Mouse (Mus musculus): ENCODE measurements around the gene Dand5.

Gene Dand5

GRCm38 (mm10) chr8:84822723-84823122, at the start of gene Dand5:
Gene Dand5 (minus strand): TSS chr8:84822823.
- no peak for DNase-seq (ENCODE audit: low spot score)

- DNase-seq (ENCODE audit: low spot score): no peak
Observed at GRCm38 (mm10) chr8:84871376-84872308, 49.0 kb upstream of the Dand5 start, which contains the start of gene Syce2. Gene Syce2 (plus strand): TSS chr8:84872111.

DNA sequence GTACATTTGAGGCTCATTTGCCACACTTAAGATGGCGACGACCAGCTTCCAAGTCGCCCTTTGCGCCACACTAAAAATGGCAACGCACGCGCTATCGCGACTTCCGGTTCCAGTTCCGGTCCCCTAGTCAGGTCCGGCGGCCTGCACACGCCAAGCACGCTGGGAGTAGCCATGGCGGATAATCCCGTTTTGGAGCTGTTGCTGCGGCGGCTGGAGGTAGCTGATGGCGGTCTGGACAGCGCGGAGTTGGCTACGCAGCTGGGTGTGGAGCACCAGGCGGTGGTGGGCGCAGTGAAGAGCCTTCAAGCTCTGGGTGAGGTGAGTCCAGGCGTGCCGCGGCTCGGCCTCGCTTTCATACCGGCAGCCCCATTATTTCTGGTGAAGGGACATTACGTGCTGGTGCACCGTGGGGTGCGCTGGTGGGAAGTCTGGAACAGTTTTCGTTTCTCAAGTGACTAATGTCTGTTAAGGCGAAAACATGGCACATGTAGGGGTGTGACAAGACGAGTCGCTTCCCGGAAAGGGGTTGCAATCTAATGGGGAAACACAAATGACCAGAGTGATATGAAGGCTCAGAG, 34.3 kb upstream of the Dand5 start, which contains the start of gene Farsa:
Farsa (plus strand) TSS at position 126 of the 578 bp plus-strand sequence.
- peak; percentile 84 for DNase-seq (ENCODE audit: low spot score)

- DNase-seq (ENCODE audit: low spot score): no peak
Observed at GRCm38 (mm10) chr8:84856434-84856833, 33.8 kb upstream of the Dand5 start.

DNA sequence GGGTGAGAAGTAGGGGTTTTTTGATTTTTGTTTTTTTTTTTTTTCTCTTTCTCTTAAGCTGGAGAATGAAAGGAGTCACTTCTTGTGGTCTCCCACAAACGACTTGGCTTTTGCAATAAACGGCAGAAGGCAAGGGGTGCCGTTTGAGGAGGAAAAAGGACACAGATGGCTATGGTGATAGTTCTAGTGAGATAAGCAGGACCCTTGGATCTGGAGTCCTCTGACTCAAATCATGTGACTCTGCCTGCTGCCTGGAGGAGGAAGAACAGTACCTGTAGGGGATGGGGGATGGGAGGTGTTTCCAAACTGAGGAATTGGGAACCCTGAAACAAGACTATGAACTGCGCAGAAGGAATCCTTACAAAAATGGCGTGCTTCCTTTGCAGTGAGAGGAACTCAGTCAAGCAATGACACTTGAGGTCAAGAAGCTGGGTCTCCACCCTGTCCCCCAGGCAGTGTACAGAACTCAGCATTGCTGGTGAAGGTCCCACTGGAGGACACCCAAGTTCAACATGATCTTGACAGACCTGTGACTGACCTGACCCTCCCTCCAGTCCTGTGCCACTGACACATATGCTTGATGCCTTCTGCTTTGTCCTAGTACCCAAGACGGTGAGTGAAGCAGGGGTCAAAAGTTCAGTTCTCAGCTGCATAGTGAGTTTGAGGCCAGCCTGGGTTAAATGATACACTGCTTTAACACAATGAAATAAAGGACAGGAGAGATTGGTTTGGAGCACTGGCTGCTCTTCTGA, 25.2 kb upstream of the Dand5 start:
- no peak for DNase-seq (ENCODE audit: low spot score)

- DNase-seq (ENCODE audit: low spot score): peak; percentile 99
Observed at GRCm38 (mm10) chr8:84846722-84847572, 24.3 kb upstream of the Dand5 start, which contains the start of gene Calr. Gene Calr (minus strand): TSS chr8:84846934.

- DNase-seq (ENCODE audit: low spot score): no peak
Observed at GRCm38 (mm10) chr8:84846094-84846721, 23.6 kb upstream of the Dand5 start.

GRCm38 (mm10) chr8:84845355-84846093, 22.9 kb upstream of the Dand5 start:
- DNase-seq (ENCODE audit: low spot score): no peak

- DNase-seq (ENCODE audit: low spot score): no peak
Observed at GRCm38 (mm10) chr8:84844397-84845070, 21.9 kb upstream of the Dand5 start.

DNA sequence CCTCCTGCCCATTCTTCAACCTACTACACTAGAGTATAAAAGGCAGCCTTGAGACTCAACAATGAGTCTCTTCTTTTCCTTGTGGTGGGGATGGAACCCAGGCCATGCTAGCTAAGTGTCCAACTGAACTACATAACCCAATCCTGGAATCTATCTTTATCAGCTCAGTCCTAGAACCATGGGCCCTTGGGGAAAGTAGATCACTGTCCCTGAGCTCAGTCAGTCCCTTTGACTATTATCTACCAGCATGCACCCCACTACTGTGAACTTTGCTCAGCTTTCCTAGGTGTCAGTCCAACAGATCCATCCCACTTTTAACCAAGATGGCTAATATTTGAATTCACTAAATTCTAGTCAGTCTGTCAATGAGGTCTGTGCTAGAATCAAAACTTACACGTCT, 18.9 kb upstream of the Dand5 start:
- no peak for DNase-seq (ENCODE audit: low spot score)

DNA sequence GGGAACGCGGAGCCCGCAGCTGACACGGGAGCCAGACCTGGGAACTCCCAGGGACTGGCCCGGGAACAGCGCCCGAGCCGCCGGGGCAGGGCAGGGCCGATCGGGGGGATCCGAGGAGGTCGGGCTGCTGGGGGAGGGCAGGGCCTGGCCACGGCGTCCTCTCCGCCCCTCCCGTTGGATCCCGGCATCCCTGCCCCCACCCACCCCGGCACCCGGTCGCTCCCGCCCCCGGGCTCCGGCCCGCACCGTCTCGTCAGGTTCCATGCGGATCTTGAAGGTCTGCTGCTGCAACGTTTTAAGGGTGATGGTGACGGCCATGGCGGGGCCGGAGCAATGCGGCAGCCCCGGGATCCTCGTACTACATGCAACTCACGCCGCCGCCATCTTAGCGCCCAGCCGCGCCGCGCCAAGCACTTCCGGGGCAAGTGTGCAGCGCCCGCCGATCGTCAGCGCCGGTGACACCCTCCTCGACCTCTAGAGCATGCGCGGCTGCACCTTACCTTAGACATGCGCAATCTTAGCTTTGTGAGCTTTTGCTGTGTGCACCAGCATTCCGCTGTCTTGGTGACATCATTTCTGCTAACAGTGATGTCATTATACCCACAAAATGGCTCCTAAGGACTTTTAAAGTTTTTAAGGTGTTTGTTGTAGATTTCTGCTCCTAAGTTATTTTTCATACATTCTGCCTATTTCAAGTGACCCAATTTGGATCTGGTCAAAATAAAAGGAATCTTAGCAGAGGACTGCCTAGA, 17.8 kb upstream of the Dand5 start, which contains the start of gene Rad23a:
Rad23a (minus strand) TSS at position 418 of the 752 bp plus-strand sequence.
- peak; percentile 78 for DNase-seq (ENCODE audit: low spot score)

DNA sequence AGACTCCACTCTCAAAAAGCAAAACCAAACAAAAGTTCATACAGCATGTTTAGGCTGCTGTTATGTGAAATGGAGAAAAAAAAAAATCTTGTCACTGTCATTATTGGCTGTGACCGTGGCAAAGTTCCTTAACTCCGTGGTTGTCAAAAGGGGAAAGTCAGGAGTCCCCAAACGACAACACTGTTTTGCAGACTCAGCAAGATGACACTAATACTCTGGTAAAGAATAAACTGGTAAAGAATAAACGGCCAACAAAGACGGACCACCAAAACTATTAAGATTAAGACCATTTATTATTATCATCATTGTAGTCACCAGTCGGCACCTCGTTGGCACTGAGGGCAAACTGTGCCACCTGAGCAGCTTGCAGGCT, 17.2 kb upstream of the Dand5 start:
- DNase-seq (ENCODE audit: low spot score): no peak

GRCm38 (mm10) chr8:84839411-84839810, 16.8 kb upstream of the Dand5 start:
- no peak for DNase-seq (ENCODE audit: low spot score)

DNA sequence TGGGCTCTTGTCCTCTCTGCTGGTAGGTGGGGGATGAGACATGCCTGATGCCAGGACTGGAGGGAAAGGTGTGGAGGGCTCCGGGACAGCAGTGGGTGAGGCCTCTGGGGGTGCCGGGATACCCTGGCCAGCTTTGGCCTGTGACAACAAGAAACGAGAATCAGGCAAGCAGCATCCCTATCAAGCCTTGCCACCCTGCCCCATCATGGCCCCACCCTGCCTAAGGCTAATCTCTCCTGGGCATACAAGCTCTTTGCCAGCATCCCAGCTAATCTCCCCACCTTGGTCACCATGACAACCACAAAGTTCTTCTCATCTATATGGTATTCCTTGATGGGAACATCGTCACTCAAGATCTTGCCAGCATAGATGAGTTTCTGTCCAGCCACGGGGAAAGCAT, 15.9 kb upstream of the Dand5 start:
- no peak for DNase-seq (ENCODE audit: low spot score)

DNA sequence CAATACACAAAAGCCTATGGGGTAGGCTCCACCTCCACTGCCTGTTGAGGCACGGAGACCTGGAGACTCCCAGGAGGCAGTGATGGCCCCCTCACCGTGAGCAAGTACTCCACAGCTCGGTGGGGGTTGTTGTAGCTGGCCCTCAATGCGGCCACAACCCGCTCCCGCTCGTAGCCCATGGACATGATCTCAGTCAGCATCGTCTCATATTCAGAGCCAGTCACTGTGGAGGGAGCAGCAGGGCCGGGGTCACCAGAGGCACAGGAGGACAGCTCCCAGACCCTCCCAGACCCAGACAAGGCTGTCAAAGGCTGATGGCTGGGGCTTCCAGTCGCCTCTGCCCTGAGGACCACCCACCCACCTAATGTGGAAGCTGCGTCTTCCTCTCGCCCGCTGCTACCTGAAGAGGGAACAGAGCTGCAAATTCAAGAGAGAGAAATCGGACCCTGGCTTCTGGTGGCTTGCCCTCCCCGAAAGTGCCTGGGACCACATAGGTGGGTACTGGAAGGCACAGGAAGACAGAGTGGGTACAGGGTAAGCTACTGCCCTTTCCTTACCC, 15.4 kb upstream of the Dand5 start:
- no peak for DNase-seq (ENCODE audit: low spot score)

- DNase-seq (ENCODE audit: low spot score): no peak
Observed at GRCm38 (mm10) chr8:84837149-84837911, 14.7 kb upstream of the Dand5 start.

Data from layer of hippocampus, adult 9-10 months (tissue).